Mouse (Mus musculus): ENCODE results near the gene Ebf4. TPM values are rescaled to one million over a fixed set of nuclear protein-coding genes. Genes with fewer than 3 reads are reported as not detected.

Gene Ebf4
- total RNA-seq, 2 experiments from 2014 or later = 12.2 to 13.0 TPM

GRCm38 (mm10) chr2:130411558-130412495 lies 116.9 kb downstream of the Ebf4 start:
- intact Hi-C loops (cut with DNase I) = loop anchor here (5.0 kb wide), 1 partner anchor 120 kb away; no protein-coding TSS in a partner anchor
- DNase-seq (ENCODE audit: extremely low spot score in 1 of 2, low spot score in 2 of 2) = peak; percentile 61 to 84

- intact Hi-C loops (cut with DNase I) = loop anchor here (5.0 kb wide), 1 partner anchor 120 kb away; no protein-coding TSS in a partner anchor
- DNase-seq (ENCODE audit: extremely low spot score in 1 of 2, low spot score in 2 of 2) = no peak
Observed at GRCm38 (mm10) chr2:130412775-130413174, 117.8 kb downstream of the Ebf4 start.

- DNase-seq (ENCODE audit: extremely low spot score in 1 of 2, low spot score in 2 of 2) = no peak
- intact Hi-C loops (cut with DNase I) = loop anchor here (5.0 kb wide), 1 partner anchor 122 kb away; no protein-coding TSS in a partner anchor
Observed at GRCm38 (mm10) chr2:130414094-130414856, 119.3 kb downstream of the Ebf4 start.

Other genes with a start within 250 kb of the Ebf4 start
- 1 to 10 TPM in 1 of 2 experiments, under 1 TPM in 1; 0.39 to 1.1 TPM for gene Tgm6, start 182.8 kb upstream of the Ebf4 start, total RNA-seq (2021)
- 100 to 1,000 TPM; 108 to 112 TPM for gene Snrpb, start 115.8 kb upstream of the Ebf4 start, total RNA-seq (2021)
- not detected for gene Tmc2, start 100.0 kb upstream of the Ebf4 start, total RNA-seq (2021)
- 100 to 1,000 TPM; 174 to 183 TPM for gene Nop56, start 20.7 kb upstream of the Ebf4 start, total RNA-seq (2021)
- 100 to 1,000 TPM; 210 to 228 TPM for gene Idh3b, start 10.6 kb upstream of the Ebf4 start, total RNA-seq (2021)
- 10 to 100 TPM; 16.9 to 20.9 TPM for gene Cpxm1, start 102.4 kb downstream of the Ebf4 start, total RNA-seq (2021)
- gene Gm28372, start 110.1 kb downstream of the Ebf4 start, total RNA-seq (2021) = not detected
- not detected for gene 1700020A23Rik, start 110.1 kb downstream of the Ebf4 start, total RNA-seq (2021)
- not detected for gene Tmem239, start 111.3 kb downstream of the Ebf4 start, total RNA-seq (2021)
- 100 to 1,000 TPM in 1 of 2 experiments, 10 to 100 TPM in 1; 83.9 to 105 TPM for gene Vps16, start 129.2 kb downstream of the Ebf4 start, total RNA-seq (2021)
- 10 to 100 TPM; 22.8 to 23.4 TPM for gene Pced1a, start 129.5 kb downstream of the Ebf4 start, total RNA-seq (2021)
- 100 to 1,000 TPM; 257 to 262 TPM for gene Ptpra, start 155.1 kb downstream of the Ebf4 start, total RNA-seq (2021)